Mouse (Mus musculus) kidney, adult 2 months (tissue): Measurements from ENCODE around the gene Tuba3a.

Experiments
- CTCF ChIP-seq: fragments of 200-500 bp; conservative IDR thresholded peaks from 2 replicates; pipeline ENCODE4 v1.5.1; 2011; ENCODE audit warnings: low read depth, mild to moderate bottlenecking, control low read depth, low read length, moderate library complexity, mixed read lengths; ENCODE audit not compliant: insufficient read depth, insufficient read length
- POLR2A ChIP-seq: fragments of 200-500 bp; IDR thresholded peaks from one replicate; pipeline ENCODE4 v1.6.1; 2011; ENCODE audit warnings: low read depth, low read length, control low read depth

DNA sequence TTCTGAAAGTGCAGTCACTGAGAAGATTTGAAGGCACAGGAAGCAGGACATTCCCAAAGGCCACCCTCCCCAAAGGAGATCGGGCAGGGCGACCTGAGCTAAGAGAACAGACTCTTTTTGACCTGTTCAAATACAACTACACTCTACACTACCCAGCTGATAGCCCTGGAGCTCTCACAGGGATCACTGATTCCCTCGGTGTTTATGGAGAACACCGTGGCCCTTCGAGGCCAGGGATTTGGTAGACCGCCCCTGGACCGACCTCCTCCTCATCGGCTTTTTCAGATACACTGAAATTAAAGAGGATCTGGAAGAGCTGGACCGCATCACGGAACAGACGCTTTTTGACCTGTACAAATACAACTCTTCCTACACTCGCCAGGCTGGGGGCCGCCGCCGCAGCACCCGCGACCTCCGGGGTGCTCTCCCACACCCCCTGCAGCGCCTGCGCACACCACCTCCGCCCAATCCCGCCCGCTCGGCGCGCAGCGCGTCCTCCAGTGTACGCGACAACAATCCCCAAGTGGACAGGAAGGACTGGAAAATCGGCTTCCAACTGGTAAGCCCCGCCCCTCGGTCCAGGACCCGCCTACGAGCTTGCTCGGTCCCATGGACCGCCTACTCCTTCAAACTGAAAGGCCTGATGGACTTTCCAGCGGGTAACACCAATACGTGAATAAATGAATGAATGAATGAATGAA lies 44.9 kb upstream of the Tuba3a start:
- TF ChIP-seq CTCF, result peak; percentile 23; the same call in 1 of the 2 replicates
- TF ChIP-seq POLR2A, result peak; percentile 76
